In the genomic region with DNA sequence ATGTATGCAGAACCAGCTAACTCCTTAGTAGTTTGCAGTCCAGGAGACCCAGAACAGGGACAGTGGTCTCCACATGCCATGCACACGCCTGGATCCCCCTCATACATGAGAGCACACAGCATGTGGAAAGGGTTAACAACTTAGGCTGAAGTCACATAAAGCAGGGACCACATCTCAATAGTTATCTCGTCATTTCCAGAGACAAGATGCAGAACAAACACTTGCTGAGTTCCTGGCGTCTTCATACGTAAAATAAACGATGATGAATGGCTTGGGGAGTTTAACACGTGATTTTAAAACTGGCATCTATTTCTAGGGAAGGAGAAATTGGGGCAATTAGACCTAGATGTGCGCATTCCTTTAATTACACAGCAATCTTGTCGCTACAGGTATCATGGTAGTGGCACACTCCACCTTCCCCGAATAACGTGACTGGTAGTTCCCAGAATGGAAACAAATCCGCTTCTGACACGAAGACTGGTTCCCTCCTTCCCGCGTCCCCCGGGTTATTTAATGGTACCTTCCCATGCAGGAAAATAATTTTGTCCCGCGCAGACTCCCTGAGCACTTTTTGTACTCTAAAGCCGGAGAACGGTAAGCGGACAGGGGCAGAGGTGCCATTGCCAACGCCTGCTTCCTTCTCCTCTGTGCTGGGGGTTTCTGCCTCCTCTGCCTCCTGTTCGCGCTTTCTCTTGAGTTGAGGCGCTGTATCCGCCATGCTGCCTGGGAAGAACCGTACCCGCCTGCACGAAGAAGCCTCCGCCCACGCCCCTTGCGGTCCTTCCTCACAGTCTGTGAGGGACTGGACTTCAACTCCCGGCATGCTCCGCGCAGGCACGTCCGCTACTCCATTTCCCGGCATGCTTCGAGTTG, we compare ENCODE assay signal across 7 mouse cellular contexts. TPM values are rescaled to one million over a fixed set of nuclear protein-coding genes. Genes with fewer than 3 reads are reported as not detected.
A peak's percentile ranks its signal among the peaks of the same experiment; 100 is the strongest.
DNase-seq lines count a peak whose midpoint lies in the region; ATAC-seq and TF ChIP-seq lines count a peak whose summit lies in the region.

TSS of gene Dcps (minus strand) at position 811 of the 873 bp plus-strand sequence.

- peak; percentile 94 for DNase-seq in adrenal gland, postnatal 10 days
- peak; percentile 94 for DNase-seq in embryonic facial prominence, embryonic 10.5 days (ENCODE audit: low spot score)
- DNase-seq in gonadal fat pad, adult 2 months (ENCODE audit: low read depth): peak; percentile 75
- peak; percentile 95 for DNase-seq in left cerebral cortex, postnatal 4 days

- peak within 1 kb of the TSS; percentile 74 for H3K4me2 ChIP-seq in intestine, postnatal 0 days (replicated peaks; ENCODE audit: low read depth)
- H3K4me2 ChIP-seq in midbrain, embryonic 12.5 days (replicated peaks): peak within 1 kb of the TSS; percentile 68

- no peaks in the 10 kb centered on the region for H3K9me3 ChIP-seq in embryonic facial prominence, embryonic 10.5 days
- no peaks in the 10 kb centered on the region for H3K9me3 ChIP-seq in intestine, postnatal 0 days (ENCODE audit: control insufficient read depth)
- no peaks in the 10 kb centered on the region for H3K9me3 ChIP-seq in midbrain, embryonic 12.5 days

- peak within 1 kb of the TSS; percentile 28 for H3K9ac ChIP-seq in intestine, postnatal 0 days (ENCODE audit: low read depth, low read length)
- peak within 1 kb of the TSS; percentile 66 for H3K9ac ChIP-seq in midbrain, embryonic 12.5 days (replicated peaks)

- no peaks in the 10 kb centered on the region for H3K27me3 ChIP-seq in embryonic facial prominence, embryonic 10.5 days (replicated peaks; ENCODE audit: low read depth, poor library complexity, severe bottlenecking)
- H3K27me3 ChIP-seq in intestine, postnatal 0 days (replicated peaks; ENCODE audit: control insufficient read depth, insufficient read depth, low read length): no peaks in the 10 kb centered on the region
- H3K27me3 ChIP-seq in midbrain, embryonic 12.5 days: no peaks in the 10 kb centered on the region
- no peaks in the 10 kb centered on the region for H3K27me3 ChIP-seq in small intestine, adult 2 months (ENCODE audit: control insufficient read depth, insufficient read depth, low read length)

- H3K27ac ChIP-seq in embryonic facial prominence, embryonic 10.5 days (replicated peaks): peak within 1 kb of the TSS; percentile 94
- peak within 1 kb of the TSS; percentile 55 for H3K27ac ChIP-seq in intestine, postnatal 0 days (ENCODE audit: low read depth, low read length)
- peak within 1 kb of the TSS; percentile 82 for H3K27ac ChIP-seq in midbrain, embryonic 12.5 days (replicated peaks)
- peak within 1 kb of the TSS; percentile 55 for H3K27ac ChIP-seq in small intestine, adult 2 months (ENCODE audit: insufficient read depth, low read depth, low read length)

- TF ChIP-seq POLR2A in small intestine, adult 2 months (IDR thresholded peaks at IDR 0.05; ENCODE audit: low read depth, low read length): peak; percentile 33; the same call in 1 of the 2 replicates

- intact Hi-C loops in left cerebral cortex, postnatal 4 days (cut with DNase I): no loop called here

- ATAC-seq in intestine, postnatal 0 days: peak; percentile 93
- peak; percentile 98 for ATAC-seq in midbrain, embryonic 12.5 days (ENCODE audit: low FRiP score, low read depth)

- peak within 1 kb of the TSS; percentile 77 for H3K4me3 ChIP-seq in embryonic facial prominence, embryonic 10.5 days
- H3K4me3 ChIP-seq in intestine, postnatal 0 days (ENCODE audit: low read depth, low read length): peak within 1 kb of the TSS; percentile 59
- peak within 1 kb of the TSS; percentile 67 for H3K4me3 ChIP-seq in midbrain, embryonic 12.5 days
- H3K4me3 ChIP-seq in small intestine, adult 2 months (ENCODE audit: low read depth, low read length): peak within 1 kb of the TSS; percentile 74

- peak; percentile 57 for TF ChIP-seq CTCF in intestine, postnatal 0 days (IDR thresholded peaks at IDR 0.05; ENCODE audit: low read depth)
- TF ChIP-seq CTCF in small intestine, adult 2 months (IDR thresholded peaks at IDR 0.05; ENCODE audit: extremely low read depth, insufficient read length, insufficient replicate concordance, low read depth, low read length): peak; percentile 10; the same call in 1 of the 2 replicates

- H3K4me1 ChIP-seq in embryonic facial prominence, embryonic 10.5 days: peaks cover 16% of the 10 kb centered on the region
- H3K4me1 ChIP-seq in intestine, postnatal 0 days (replicated peaks; ENCODE audit: control insufficient read depth, insufficient read depth, low read length): no peaks in the 10 kb centered on the region
- peaks cover 10% of the 10 kb centered on the region for H3K4me1 ChIP-seq in midbrain, embryonic 12.5 days
- peaks cover 4% of the 10 kb centered on the region; the same call in 1 of the 2 replicates for H3K4me1 ChIP-seq in small intestine, adult 2 months (ENCODE audit: control insufficient read depth, insufficient read depth, insufficient read length, low read length)

- H3K36me3 ChIP-seq in embryonic facial prominence, embryonic 10.5 days (replicated peaks): peaks cover 6% of the 10 kb centered on the region
- H3K36me3 ChIP-seq in intestine, postnatal 0 days (ENCODE audit: control insufficient read depth, insufficient read depth): no peaks in the 10 kb centered on the region
- peaks cover 6% of the 10 kb centered on the region; the same call in 1 of the 2 replicates for H3K36me3 ChIP-seq in midbrain, embryonic 12.5 days
- H3K36me3 ChIP-seq in small intestine, adult 2 months (ENCODE audit: control insufficient read depth, insufficient read depth, low read length): no peaks in the 10 kb centered on the region

- WGBS in embryonic facial prominence, embryonic 10.5 days: under 1% methylated on average over 38 of the region's 38 CpGs
- under 1% methylated on average over 38 of the region's 38 CpGs for WGBS in intestine, postnatal 0 days
- under 1% methylated on average over 38 of the region's 38 CpGs for WGBS in midbrain, embryonic 12.5 days
- under 1% methylated on average over 38 of the region's 38 CpGs for WGBS in small intestine, adult 2 months

RNA-seq across cellular contexts. Expression of gene Dcps, which starts in this region (rescaled TPM):
- 10 to 100 TPM; 25.3 to 29.3 TPM for total RNA-seq in adrenal gland, postnatal 10 days (2021)
- polyA plus RNA-seq in embryonic facial prominence, embryonic 10.5 days (2016; fragmentation: Nextera tagmentation; extraction: Ambion mirVana): 93.5 and 95.6 TPM in 2 replicates
- 34.5 and 37.4 TPM in 2 replicates for polyA plus RNA-seq in gonadal fat pad, adult 2 months (2012; rRNA removed)
- polyA plus RNA-seq in intestine, postnatal 0 days (2015; fragmentation: Nextera tagmentation; extraction: Ambion mirVana): 25.7 and 26.1 TPM in 2 replicates
- total RNA-seq in left cerebral cortex, postnatal 4 days (2021): 10 to 100 TPM; 25.9 to 27.2 TPM
- 85.1 and 87.2 TPM in 2 replicates for polyA plus RNA-seq in midbrain, embryonic 12.5 days (2016; fragmentation: Nextera tagmentation; extraction: Ambion mirVana)
- polyA plus RNA-seq in small intestine, adult 2 months (2012; rRNA removed): 9.4 and 18.4 TPM in 2 replicates

Comparison
In these comparisons a context has a peak if more than half of its experiments do, and no peak if none do; other contexts are left out.
1. Peak in every context shown above with its lines: DNase-seq, ATAC-seq, H3K4me3 ChIP-seq and H3K27ac ChIP-seq.